Mouse (Mus musculus) heart, postnatal 25 days (tissue): ENCODE measurements around the gene Btbd9. TPM values are rescaled to one million over a fixed set of nuclear protein-coding genes. Genes with fewer than 3 reads are reported as not detected.

ENCODE experiments used
- DNase-seq: peaks from one replicate; pipeline ENCODE4 v3.0.0; 2022; ENCODE audit warnings: low spot score
- intact Hi-C: fragments of 180-260 bp; cut with DNase I; formaldehyde crosslinking; loops from one replicate; pipeline ENCODE4 v1.15.1; 2025
- total RNA-seq, 2 experiments: library from RNA; stranded (reverse); gene quantifications; 2 replicates each; pipeline ENCODE4 v1.2.3; 2021

Btbd9 gene
- total RNA-seq, 2 experiments from 2014 or later: 17.9 to 20.5 TPM

- DNase-seq: no peak
- intact Hi-C loops: no loop called here
These were observed 306.9 kb downstream of the Btbd9 start for GRCm38 (mm10) chr17:30269136-30270063.

- DNase-seq: no peak
- intact Hi-C loops: no loop called here
These were observed 307.8 kb downstream of the Btbd9 start for GRCm38 (mm10) chr17:30268456-30268855.

- no peak for DNase-seq
- intact Hi-C loops: no loop called here
These were observed 308.8 kb downstream of the Btbd9 start for GRCm38 (mm10) chr17:30267432-30267973.

GRCm38 (mm10) chr17:30263535-30263934, 312.8 kb downstream of the Btbd9 start:
- no peak for DNase-seq
- intact Hi-C loops: loop anchor here (5.0 kb wide), 1 partner anchor 291 kb away; the partner anchor contains the start of gene Mdga1

GRCm38 (mm10) chr17:30262943-30263342, 313.3 kb downstream of the Btbd9 start:
- intact Hi-C loops: loop anchor here (5.0 kb wide), 1 partner anchor 291 kb away; the partner anchor contains the start of gene Mdga1
- no peak for DNase-seq

- DNase-seq: no peak
- intact Hi-C loops: loop anchor here (5.0 kb wide), 1 partner anchor 290 kb away; the partner anchor contains the start of gene Mdga1
These were observed 313.8 kb downstream of the Btbd9 start for GRCm38 (mm10) chr17:30262440-30262839.

GRCm38 (mm10) chr17:30261983-30262340, 314.3 kb downstream of the Btbd9 start:
- DNase-seq: no peak
- intact Hi-C loops: loop anchor here (5.0 kb wide), 1 partner anchor 290 kb away; the partner anchor contains the start of gene Mdga1

GRCm38 (mm10) chr17:30261307-30261982, 314.8 kb downstream of the Btbd9 start:
- intact Hi-C loops: loop anchor here (5.0 kb wide), 1 partner anchor 289 kb away; the partner anchor contains the start of gene Mdga1
- no peak for DNase-seq

GRCm38 (mm10) chr17:30260641-30261306, 315.5 kb downstream of the Btbd9 start:
- intact Hi-C loops: loop anchor here (5.0 kb wide), 1 partner anchor 288 kb away; the partner anchor contains the start of gene Mdga1
- DNase-seq: no peak

GRCm38 (mm10) chr17:30259938-30260337, 316.4 kb downstream of the Btbd9 start:
- intact Hi-C loops: loop anchor here (5.0 kb wide), 2 partner anchors 148 to 288 kb away; partner anchors contain the start of gene Mdga1
- DNase-seq: no peak

GRCm38 (mm10) chr17:30258480-30258879, 317.8 kb downstream of the Btbd9 start:
- no peak for DNase-seq
- intact Hi-C loops: loop anchor here (5.0 kb wide), 1 partner anchor 146 kb away; no protein-coding TSS in a partner anchor

GRCm38 (mm10) chr17:30255928-30256560, 320.2 kb downstream of the Btbd9 start:
- intact Hi-C loops: loop anchor here (5.0 kb wide), 1 partner anchor 144 kb away; no protein-coding TSS in a partner anchor
- DNase-seq: no peak

- DNase-seq: no peak
- intact Hi-C loops: no loop called here
These were observed 322.4 kb downstream of the Btbd9 start for GRCm38 (mm10) chr17:30253924-30254323.

GRCm38 (mm10) chr17:30253028-30253427, 323.3 kb downstream of the Btbd9 start:
- DNase-seq: no peak
- intact Hi-C loops: no loop called here

- no peak for DNase-seq
These were observed 331.0 kb downstream of the Btbd9 start for GRCm38 (mm10) chr17:30245308-30245706.

GRCm38 (mm10) chr17:30244651-30245307, 331.5 kb downstream of the Btbd9 start:
- intact Hi-C loops: loop anchor here (5.0 kb wide), 1 partner anchor 203 kb away; no protein-coding TSS in a partner anchor
- DNase-seq: no peak

More at GRCm38 (mm10) chr17:30245308-30245706, 331.0 kb downstream of the Btbd9 start:
- intact Hi-C loops: no loop called here

GRCm38 (mm10) chr17:30243540-30243939, 332.7 kb downstream of the Btbd9 start:
- intact Hi-C loops: loop anchor here (5.0 kb wide), 1 partner anchor 204 kb away; no protein-coding TSS in a partner anchor

GRCm38 (mm10) chr17:30242647-30243046, 333.6 kb downstream of the Btbd9 start:
- DNase-seq: no peak
- intact Hi-C loops: loop anchor here (5.0 kb wide), 1 partner anchor 205 kb away; no protein-coding TSS in a partner anchor

More at GRCm38 (mm10) chr17:30243540-30243939, 332.7 kb downstream of the Btbd9 start:
- DNase-seq: no peak
